Mouse (Mus musculus) intestine, postnatal 0 days (tissue): ENCODE measurements at regions not wholly inside any gene's neighbourhood (a gene's known extent, or its start where the extent isn't known, plus 50 kb on each side); places are given as distances from the start of the nearest gene placed in this dataset.
A peak's percentile ranks its signal among the peaks of the same experiment; 100 is the strongest.

Experiments
- ATAC-seq: fragments of 200-750 bp; cut with Nextera tagmentation; 2 replicates; pipeline ENCODE4 v1.8.0; 2017; ENCODE audit warnings: mild to moderate bottlenecking, moderate TSS enrichment, moderate library complexity
- H3K27ac ChIP-seq: fragments of 300-500 bp; sonication (generic); 2 replicates; pipeline ENCODE4 v1.5.1; 2014; ENCODE audit warnings: mild to moderate bottlenecking, low read depth, low read length, moderate library complexity
- H3K27me3 ChIP-seq: fragments of 300-500 bp; sonication (generic); replicated peaks from 2 replicates; pipeline ENCODE4 v1.6.1; 2014; ENCODE audit warnings: low read length, mixed read lengths; ENCODE audit not compliant: control insufficient read depth, insufficient read depth
- H3K36me3 ChIP-seq: fragments of 300-500 bp; sonication (generic); 2 replicates; pipeline ENCODE4 v1.6.1; 2014; ENCODE audit warnings: mild to moderate bottlenecking, moderate library complexity; ENCODE audit not compliant: control insufficient read depth, insufficient read depth
- H3K4me1 ChIP-seq: fragments of 300-500 bp; sonication (generic); replicated peaks from 2 replicates; pipeline ENCODE4 v1.6.1; 2014; ENCODE audit warnings: antibody characterized with exemption, low read length, mixed read lengths; ENCODE audit not compliant: control insufficient read depth, insufficient read depth
- H3K4me2 ChIP-seq: fragments of 300-500 bp; sonication (generic); replicated peaks from 2 replicates; pipeline ENCODE4 v1.6.1; 2014; ENCODE audit warnings: low read depth, mild to moderate bottlenecking, moderate library complexity
- H3K4me3 ChIP-seq: fragments of 300-500 bp; sonication (generic); 2 replicates; pipeline ENCODE4 v1.5.1; 2014; ENCODE audit warnings: low read depth, low read length
- H3K9ac ChIP-seq: fragments of 300-500 bp; sonication (generic); 2 replicates; pipeline ENCODE4 v1.6.1; 2014; ENCODE audit warnings: mild to moderate bottlenecking, low read depth, low read length
- H3K9me3 ChIP-seq: fragments of 300-500 bp; sonication (generic); 2 replicates; pipeline ENCODE4 v1.6.1; 2016; ENCODE audit warnings: mixed run types; ENCODE audit not compliant: control insufficient read depth
- CTCF ChIP-seq: sonication (generic); IDR thresholded peaks from 2 replicates; pipeline ENCODE4 v1.5.1; 2016; ENCODE audit warnings: low read depth, mild to moderate bottlenecking, control low read depth, antibody characterized with exemption, moderate library complexity
- WGBS: fragments of 180-500 bp; shearing (Covaris S2); extraction: QIAGEN DNeasy Blood & Tissue Kit; methylation state at CpG from one replicate; pipeline ENCODE4 v1.1.7; 2014; 5-methylcytosine and 5-hydroxymethylcytosine counted together

- no peak overlapping the region for H3K4me2 ChIP-seq
- TF ChIP-seq CTCF = no peak
- no peak overlapping the region for H3K4me3 ChIP-seq
- no peak for ATAC-seq
- no peaks in the 10 kb centered on the region for H3K27me3 ChIP-seq
- H3K36me3 ChIP-seq = no peaks in the 10 kb centered on the region
- H3K4me1 ChIP-seq = peaks cover 13% of the 10 kb centered on the region; the same call in 1 of the 2 replicates
- no peak overlapping the region for H3K9ac ChIP-seq
- WGBS = 54% methylated on average over 7 of the region's 7 CpGs
- no peaks in the 10 kb centered on the region for H3K9me3 ChIP-seq
- H3K27ac ChIP-seq = no peak overlapping the region
Observed at GRCm38 (mm10) chr7:145094134-145094526, 113.8 kb downstream of the 1810010D01Rik start.

- no peak overlapping the region for H3K9ac ChIP-seq
- no peaks in the 10 kb centered on the region for H3K27me3 ChIP-seq
- WGBS = 82% methylated on average over 3 of the region's 3 CpGs
- H3K9me3 ChIP-seq = no peaks in the 10 kb centered on the region
- no peak overlapping the region for H3K4me2 ChIP-seq
- no peak for ATAC-seq
- no peak for TF ChIP-seq CTCF
- H3K27ac ChIP-seq = no peak overlapping the region
- H3K4me3 ChIP-seq = no peak overlapping the region
- no peaks in the 10 kb centered on the region for H3K36me3 ChIP-seq
- peaks cover 13% of the 10 kb centered on the region; the same call in 1 of the 2 replicates for H3K4me1 ChIP-seq
Observed at GRCm38 (mm10) chr7:145093417-145094133, 114.3 kb downstream of the 1810010D01Rik start.

GRCm38 (mm10) chr7:145092392-145093176 is 115.3 kb downstream of the 1810010D01Rik start:
- peaks cover 13% of the 10 kb centered on the region; the same call in 1 of the 2 replicates for H3K4me1 ChIP-seq
- no peak for TF ChIP-seq CTCF
- H3K27ac ChIP-seq = no peak overlapping the region
- H3K4me3 ChIP-seq = no peak overlapping the region
- no peak overlapping the region for H3K4me2 ChIP-seq
- peak; percentile 93 for ATAC-seq
- H3K9ac ChIP-seq = no peak overlapping the region
- H3K27me3 ChIP-seq = no peaks in the 10 kb centered on the region
- H3K36me3 ChIP-seq = no peaks in the 10 kb centered on the region
- H3K9me3 ChIP-seq = no peaks in the 10 kb centered on the region
- 49% methylated on average over 6 of the region's 6 CpGs for WGBS

GRCm38 (mm10) chr7:145090849-145091248 is 117.1 kb downstream of the 1810010D01Rik start:
- 75% methylated on average over 4 of the region's 4 CpGs for WGBS
- H3K27ac ChIP-seq = no peak overlapping the region
- no peaks in the 10 kb centered on the region for H3K9me3 ChIP-seq
- TF ChIP-seq CTCF = no peak
- H3K36me3 ChIP-seq = no peaks in the 10 kb centered on the region
- H3K27me3 ChIP-seq = no peaks in the 10 kb centered on the region
- H3K4me2 ChIP-seq = no peak overlapping the region
- H3K9ac ChIP-seq = no peak overlapping the region
- peaks cover 13% of the 10 kb centered on the region; the same call in 1 of the 2 replicates for H3K4me1 ChIP-seq
- H3K4me3 ChIP-seq = no peak overlapping the region
- no peak for ATAC-seq

- no peaks in the 10 kb centered on the region for H3K36me3 ChIP-seq
- peaks cover 15% of the 10 kb centered on the region; the same call in 1 of the 2 replicates for H3K4me1 ChIP-seq
- H3K27ac ChIP-seq = no peak overlapping the region
- ATAC-seq = no peak
- no peak overlapping the region for H3K9ac ChIP-seq
- H3K9me3 ChIP-seq = no peaks in the 10 kb centered on the region
- no peak overlapping the region for H3K4me2 ChIP-seq
- 83% methylated on average over 3 of the region's 3 CpGs for WGBS
- TF ChIP-seq CTCF = no peak
- H3K4me3 ChIP-seq = no peak overlapping the region
- H3K27me3 ChIP-seq = no peaks in the 10 kb centered on the region
Observed at GRCm38 (mm10) chr7:145089315-145089721, 118.6 kb downstream of the 1810010D01Rik start.

GRCm38 (mm10) chr7:145088655-145089054 is 119.3 kb downstream of the 1810010D01Rik start:
- H3K9ac ChIP-seq = no peak overlapping the region
- H3K36me3 ChIP-seq = no peaks in the 10 kb centered on the region
- H3K27ac ChIP-seq = no peak overlapping the region
- no peaks in the 10 kb centered on the region for H3K27me3 ChIP-seq
- H3K4me3 ChIP-seq = no peak overlapping the region
- ATAC-seq = no peak
- peaks cover 15% of the 10 kb centered on the region; the same call in 1 of the 2 replicates for H3K4me1 ChIP-seq
- H3K9me3 ChIP-seq = no peaks in the 10 kb centered on the region
- TF ChIP-seq CTCF = no peak
- H3K4me2 ChIP-seq = no peak overlapping the region
- 91% methylated on average over 3 of the region's 3 CpGs for WGBS
